Mouse (Mus musculus) bone marrow, adult 2 months (tissue): ENCODE measurements around the gene Svop.

ENCODE experiments used
- CTCF ChIP-seq: fragments of 200-500 bp; IDR thresholded peaks from 2 replicates; pipeline ENCODE4 v1.5.1; 2011; ENCODE audit warnings: low read length, control low read depth; ENCODE audit not compliant: control insufficient read depth, insufficient read depth
- POLR2A ChIP-seq: fragments of 200-500 bp; IDR thresholded peaks from 2 replicates; pipeline ENCODE4 v1.6.1; 2011; ENCODE audit warnings: low read depth, mild to moderate bottlenecking, control low read depth, low read length, borderline replicate concordance; ENCODE audit not compliant: control insufficient read depth

DNA sequence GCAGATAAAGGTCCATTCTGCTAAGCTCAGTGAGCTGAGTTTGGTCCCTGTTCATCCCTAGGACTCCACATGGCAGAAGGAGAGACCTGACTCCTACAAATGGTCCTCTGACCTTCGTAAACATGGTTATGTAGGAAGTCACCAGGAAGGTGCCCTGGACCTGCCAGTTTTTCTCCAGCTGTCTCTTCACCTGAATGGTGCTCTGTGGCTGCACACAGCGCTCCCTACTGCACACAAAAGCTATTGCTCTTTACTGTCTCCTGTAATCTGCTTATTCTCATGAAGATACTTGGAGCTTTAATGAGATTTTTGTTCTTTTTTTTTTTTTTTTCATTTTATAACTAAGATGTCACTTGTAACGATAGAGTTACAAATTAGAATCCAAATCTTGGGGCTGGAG is 44.8 kb downstream of the Svop start:
- TF ChIP-seq POLR2A (no peak), CTCF (no peak)
